Mouse (Mus musculus) natural killer cell, adult 2 months (primary cell): ENCODE measurements around the gene Car9.
A peak's percentile ranks its signal among the peaks of the same experiment; 100 is the strongest.

Experiments
- DNase-seq, 2 experiments: peaks; one replicate each; pipeline ENCODE4 v3.0.0; 2022; ENCODE audit warnings: low spot score in 2 of 2

Car9 gene

GRCm38 (mm10) chr4:43493186-43493845 lies 13.4 kb upstream of the Car9 start:
- peak; percentile 97 to 98 for DNase-seq

- no peak for DNase-seq
Observed at GRCm38 (mm10) chr4:43493846-43494240, 12.9 kb upstream of the Car9 start.

- no peak for DNase-seq
Observed at GRCm38 (mm10) chr4:43496587-43496986, 10.2 kb upstream of the Car9 start.

GRCm38 (mm10) chr4:43497405-43497804 lies 9.4 kb upstream of the Car9 start:
- DNase-seq: no peak

GRCm38 (mm10) chr4:43497946-43498345 lies 8.8 kb upstream of the Car9 start:
- no peak for DNase-seq

- no peak for DNase-seq
Observed at GRCm38 (mm10) chr4:43498983-43499382, 7.8 kb upstream of the Car9 start.

GRCm38 (mm10) chr4:43499407-43500333 lies 7.1 kb upstream of the Car9 start, which contains the start of gene Arhgef39:
TSS of gene Arhgef39 (minus strand) at chr4:43499695.
- DNase-seq: peak in 1 of 2 experiments; percentile 34

GRCm38 (mm10) chr4:43503041-43503440 lies 3.7 kb upstream of the Car9 start:
- DNase-seq: no peak

GRCm38 (mm10) chr4:43503506-43503905 lies 3.3 kb upstream of the Car9 start:
- DNase-seq: no peak

GRCm38 (mm10) chr4:43504269-43504668 lies 2.5 kb upstream of the Car9 start:
- DNase-seq: no peak

- DNase-seq: no peak
Observed at GRCm38 (mm10) chr4:43506074-43506473, 692 bp upstream of the Car9 start.

GRCm38 (mm10) chr4:43507938-43508665 lies 1.3 kb downstream of the Car9 start:
- no peak for DNase-seq

GRCm38 (mm10) chr4:43508666-43508997 lies 1.9 kb downstream of the Car9 start:
- DNase-seq: peak; percentile 63 to 65

GRCm38 (mm10) chr4:43509109-43509508 lies 2.3 kb downstream of the Car9 start:
- no peak for DNase-seq

- no peak for DNase-seq
Observed at GRCm38 (mm10) chr4:43511675-43512454, 5.1 kb downstream of the Car9 start.

GRCm38 (mm10) chr4:43512653-43513052 lies 5.9 kb downstream of the Car9 start:
- DNase-seq: no peak

GRCm38 (mm10) chr4:43513300-43513699 lies 6.5 kb downstream of the Car9 start:
- DNase-seq: no peak

GRCm38 (mm10) chr4:43513791-43514190 lies 7.0 kb downstream of the Car9 start:
- no peak for DNase-seq

GRCm38 (mm10) chr4:43515764-43516708 lies 9.3 kb downstream of the Car9 start:
- no peak for DNase-seq

- DNase-seq: no peak
Observed at GRCm38 (mm10) chr4:43519551-43519950, 12.8 kb downstream of the Car9 start.
